Mouse (Mus musculus) adrenal gland, adult 10 weeks (tissue): Measurements from ENCODE around the gene Nepro. TPM values are rescaled to one million over a fixed set of nuclear protein-coding genes. Genes with fewer than 3 reads are reported as not detected.

Experiments
- polyA plus RNA-seq: library from polyadenylated mRNA; stranded (reverse); fragments of 350-450 nt; fragmentation: Illumina TruSeq; extraction: RNeasy Lipid Tissue Mini Kit (QIAGEN cat#74804); gene quantifications from one replicate; pipeline ENCODE4 v1.2.3, GENCODE M21; 2014; ENCODE audit warnings: low read depth, low replicate concordance

Nepro gene
- 19.0 TPM for polyA plus RNA-seq

GRCm38 (mm10) chr16:44724083-44724787 lies at the start of gene Nepro:
Gene Nepro (plus strand): TSS chr16:44724301.

GRCm38 (mm10) chr16:44745866-44746562 lies 21.9 kb downstream of the Nepro start, which contains the start of gene Gtpbp8:
Gene Gtpbp8 (minus strand): TSS chr16:44746363.

GRCm38 (mm10) chr16:44765555-44766319 lies 41.6 kb downstream of the Nepro start, which contains the start of gene Cd200r1:
Gene Cd200r1 (plus strand): TSS chr16:44765736.

Other genes with a start within 250 kb of the Nepro start
- 15.8 TPM for gene Boc, start 165.4 kb upstream of the Nepro start, polyA plus RNA-seq
- 61.6 TPM for gene Gtpbp8, start 22.1 kb downstream of the Nepro start, polyA plus RNA-seq
- 1.3 TPM for gene Cd200r1, start 41.4 kb downstream of the Nepro start, polyA plus RNA-seq
- gene Cd200r4, start 87.4 kb downstream of the Nepro start, polyA plus RNA-seq: 0.47 TPM
- not detected for gene Cd200r2, start 142.8 kb downstream of the Nepro start, polyA plus RNA-seq
- 0.23 TPM for gene Cd200r3, start 219.4 kb downstream of the Nepro start, polyA plus RNA-seq